25 mouse cellular contexts compared by ENCODE assay signal in genomic region chr3:38573594-38573993, GRCm38 (mm10).
"Had no signal": no experiment of that assay in that cellular context is flagged by ENCODE, and none has a peak within 500 bp of the region (broad histone marks: within the 10 kb centered on the region; RNA-seq: fewer than 3 reads in every experiment).

No protein-coding gene starts in this region.

- H3K9ac ChIP-seq: forebrain, postnatal 0 days; heart, embryonic 12.5 days; hindbrain, embryonic 12.5 days; hindbrain, embryonic 15.5 days; kidney, embryonic 15.5 days; limb, embryonic 13.5 days; limb, embryonic 15.5 days; liver, embryonic 12.5 days had no signal

- H3K36me3 ChIP-seq: heart, embryonic 10.5 days; heart, embryonic 12.5 days; hindbrain, embryonic 10.5 days; hindbrain, embryonic 12.5 days; hindbrain, embryonic 15.5 days; kidney, embryonic 15.5 days; limb, embryonic 13.5 days; limb, embryonic 15.5 days; liver, embryonic 12.5 days had no signal

- H3K4me1 ChIP-seq: limb, embryonic 15.5 days; liver, embryonic 12.5 days had no signal

- ATAC-seq: forebrain, postnatal 0 days; hindbrain, postnatal 0 days; intestine, embryonic 16.5 days; liver, embryonic 12.5 days had no signal

- H3K27ac ChIP-seq: heart, adult 2 months; heart, embryonic 10.5 days; hindbrain, embryonic 10.5 days; hindbrain, embryonic 12.5 days; hindbrain, embryonic 15.5 days; hindbrain, postnatal 0 days; kidney, embryonic 15.5 days; kidney, postnatal 0 days; limb, embryonic 13.5 days; limb, embryonic 15.5 days; liver, embryonic 12.5 days had no signal

- H3K4me2 ChIP-seq: heart, embryonic 12.5 days; hindbrain, embryonic 12.5 days; hindbrain, embryonic 15.5 days; kidney, embryonic 15.5 days; limb, embryonic 13.5 days; limb, embryonic 15.5 days; liver, embryonic 12.5 days had no signal

- H3K9me3 ChIP-seq: heart, embryonic 10.5 days; heart, embryonic 12.5 days; hindbrain, embryonic 10.5 days; hindbrain, embryonic 12.5 days; hindbrain, embryonic 15.5 days; kidney, embryonic 15.5 days; limb, embryonic 13.5 days; limb, embryonic 15.5 days; liver, embryonic 12.5 days had no signal

- DNase-seq: forebrain, postnatal 0 days; gastrocnemius, postnatal 14 days; heart, adult 2 months; heart, postnatal 10 days; heart, postnatal 4 days; kidney, adult 11 months; kidney, adult 2 months; kidney, adult 9 months; kidney, postnatal 14 days; kidney, postnatal 36 days; layer of hippocampus, adult 9-11 months; layer of hippocampus, postnatal 36 days; left cerebral cortex, postnatal 4 days had no signal

- H3K4me3 ChIP-seq: heart, adult 2 months; heart, embryonic 10.5 days; heart, embryonic 12.5 days; hindbrain, embryonic 10.5 days; hindbrain, embryonic 12.5 days; hindbrain, embryonic 15.5 days; kidney, embryonic 15.5 days; limb, embryonic 13.5 days; limb, embryonic 15.5 days; liver, embryonic 12.5 days had no signal

- H3K27me3 ChIP-seq: heart, embryonic 12.5 days; hindbrain, embryonic 12.5 days; hindbrain, embryonic 15.5 days; kidney, embryonic 15.5 days; limb, embryonic 13.5 days; limb, embryonic 15.5 days; liver, embryonic 12.5 days had no signal
